Mouse (Mus musculus) right cerebral cortex, postnatal 14 days (tissue): ENCODE data around the gene Slc36a1.

Experiments used
- DNase-seq: peaks from one replicate; pipeline ENCODE4 v3.0.0; 2022

Slc36a1 gene

DNA sequence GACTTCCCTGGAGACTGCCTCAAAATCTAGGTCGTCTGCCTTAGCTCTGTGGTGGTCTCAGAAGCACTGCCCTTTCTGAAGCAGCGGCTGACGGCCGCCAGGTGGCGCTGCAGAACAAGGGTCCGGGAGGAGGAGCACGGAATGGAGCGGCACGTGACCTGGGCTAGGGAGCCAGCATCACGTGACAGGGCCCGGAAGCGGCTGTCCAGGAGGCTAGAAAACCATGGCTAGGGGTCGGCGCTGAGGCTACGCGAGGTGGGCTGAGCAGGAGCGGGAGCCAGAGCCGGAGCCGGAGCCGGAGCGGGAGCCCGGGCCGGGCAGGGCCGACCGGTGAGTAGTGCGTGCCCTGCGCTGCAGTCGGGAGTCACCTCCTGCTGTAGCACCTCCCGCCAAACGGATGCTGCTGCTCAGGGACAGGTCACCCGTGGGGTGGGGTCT, at the start of gene Slc36a1:
TSS of gene Slc36a1 (plus strand) at position 192 of the 438 bp plus-strand sequence.
- DNase-seq: peak; percentile 99

DNA sequence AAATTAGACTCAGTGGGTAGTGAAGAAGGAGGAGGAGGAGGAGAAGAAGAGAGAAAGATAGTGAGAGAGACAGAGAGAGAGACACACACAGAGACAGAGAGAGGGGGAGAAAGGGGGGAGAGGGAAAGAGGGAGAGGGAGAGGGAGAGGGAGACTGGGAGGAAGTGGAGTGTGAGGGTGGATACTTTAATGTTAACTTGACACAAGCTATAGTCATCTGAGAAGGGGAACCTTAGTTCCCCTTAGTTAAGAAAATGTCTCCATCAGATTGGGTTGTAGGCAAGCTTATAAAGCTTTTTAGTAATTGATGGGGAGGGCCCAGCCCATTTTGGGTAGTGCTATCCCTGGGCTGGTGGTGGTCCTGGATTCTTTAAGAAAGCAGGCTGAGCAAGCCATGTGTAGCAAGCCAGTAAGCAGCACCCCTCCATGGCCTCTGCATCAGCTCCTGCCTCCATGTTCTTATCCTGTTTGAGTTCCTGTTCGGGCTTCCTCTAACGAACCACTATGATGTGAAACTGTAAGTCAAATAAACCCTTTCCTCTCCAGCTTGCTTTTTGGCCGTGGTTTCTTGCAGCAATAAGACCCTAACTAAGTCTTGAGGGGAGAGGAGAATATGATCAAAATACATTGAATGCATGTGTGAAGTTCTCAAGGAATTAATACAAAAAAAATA, 49.6 kb upstream of the Slc36a1 start:
- no peak for DNase-seq

DNA sequence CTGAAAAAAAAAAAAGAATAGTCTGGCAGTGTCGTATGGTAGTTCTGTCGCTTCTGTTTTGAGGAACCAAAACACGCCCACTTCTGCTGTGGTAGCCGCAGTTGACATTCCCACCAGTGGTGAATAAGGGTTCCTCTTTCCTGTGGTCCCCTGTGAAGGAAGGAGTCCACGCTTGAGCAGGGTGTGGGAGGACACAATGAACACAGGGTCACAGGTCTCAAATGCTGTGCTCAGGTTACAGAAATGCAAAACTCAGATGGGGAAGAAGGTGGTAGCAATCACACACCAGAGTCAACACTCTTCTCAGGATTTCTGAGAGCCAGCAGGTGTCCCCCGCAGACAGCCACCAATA, 49.1 kb upstream of the Slc36a1 start:
- DNase-seq: no peak

DNA sequence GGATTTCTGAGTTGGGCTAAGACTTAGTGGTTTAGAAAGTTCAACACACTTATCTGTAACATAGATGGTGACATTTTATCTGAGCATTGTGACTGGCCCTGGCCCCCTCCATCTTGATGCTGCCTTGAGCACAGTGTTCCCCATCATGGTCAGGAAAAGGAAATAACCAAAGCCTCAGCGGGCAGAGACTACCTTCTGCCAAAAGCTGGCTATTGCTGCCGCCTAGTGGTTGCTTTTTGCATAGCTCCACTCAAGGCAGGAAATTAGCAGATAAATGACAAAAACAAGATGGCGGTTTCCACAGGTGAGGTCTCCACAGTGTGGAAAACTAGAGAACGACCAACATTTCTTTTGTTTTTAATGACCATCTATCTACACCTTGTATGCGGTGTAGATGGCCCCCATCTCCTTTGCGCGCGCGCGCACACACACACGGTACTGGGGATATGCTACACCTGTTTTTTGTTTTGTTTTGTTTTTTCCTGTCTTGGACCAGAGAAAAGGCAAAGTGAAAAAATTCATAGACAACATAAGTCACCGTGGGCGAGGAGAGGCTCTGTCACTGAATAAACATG, 45.3 kb upstream of the Slc36a1 start:
- peak; percentile 84 for DNase-seq

DNA sequence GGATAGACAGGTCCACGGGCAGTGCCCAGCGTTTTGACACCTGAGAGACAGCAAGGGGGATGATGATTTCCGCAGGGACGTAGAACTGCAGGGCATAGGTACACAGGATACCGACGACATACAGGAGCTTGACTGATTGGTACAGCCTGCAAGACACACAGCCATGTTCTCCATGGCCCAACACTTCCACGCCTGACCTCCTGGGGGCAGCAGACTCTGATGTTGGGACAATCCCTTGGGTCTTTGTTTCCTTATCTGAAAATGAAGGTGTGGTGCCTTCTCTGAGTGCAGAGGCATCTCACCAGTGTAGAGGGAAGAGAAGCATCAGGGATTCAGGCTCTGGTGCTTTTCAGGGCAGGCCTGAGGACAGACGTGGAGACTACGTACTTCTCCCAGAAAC, 41.5 kb upstream of the Slc36a1 start:
- DNase-seq: peak; percentile 55

DNA sequence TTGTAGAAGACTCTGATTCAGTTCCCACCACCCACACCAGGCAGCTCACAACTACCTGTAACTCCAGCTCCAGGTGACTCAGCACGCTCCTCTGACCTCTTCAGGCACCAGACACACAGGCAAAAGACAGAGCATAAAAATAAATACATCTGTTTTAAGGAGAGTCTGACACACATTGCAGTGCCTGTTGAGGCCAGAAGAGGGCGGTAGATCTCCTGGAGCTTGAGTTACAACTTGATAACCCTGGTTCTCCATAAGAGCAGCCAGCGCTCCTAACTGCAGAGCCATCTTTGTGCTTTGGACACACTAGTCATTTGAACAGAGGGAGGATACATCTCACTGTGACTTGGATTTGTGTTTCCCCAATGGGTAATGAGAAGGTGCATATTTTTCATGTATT, 39.4 kb upstream of the Slc36a1 start:
- DNase-seq: peak; percentile 22

DNA sequence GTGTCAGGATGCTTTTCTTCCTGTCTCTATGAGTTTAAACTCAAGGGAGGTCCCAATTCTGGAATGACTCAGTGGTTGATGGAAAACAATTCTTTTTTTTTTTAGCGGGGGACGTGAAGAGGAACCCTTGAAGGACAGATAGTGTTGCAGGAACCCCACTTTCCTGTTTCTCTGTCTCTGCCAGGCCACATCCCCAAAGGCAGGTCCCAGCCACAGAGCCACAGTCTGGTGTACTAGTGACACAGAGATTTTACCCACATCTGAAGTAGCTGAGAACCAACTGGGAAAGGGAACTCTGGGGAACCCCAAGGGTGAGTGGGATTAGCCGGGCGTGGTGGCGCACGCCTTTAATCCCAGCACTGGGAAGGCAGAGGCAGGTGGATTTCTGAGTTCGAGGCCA, 38.4 kb upstream of the Slc36a1 start:
- no peak for DNase-seq

DNA sequence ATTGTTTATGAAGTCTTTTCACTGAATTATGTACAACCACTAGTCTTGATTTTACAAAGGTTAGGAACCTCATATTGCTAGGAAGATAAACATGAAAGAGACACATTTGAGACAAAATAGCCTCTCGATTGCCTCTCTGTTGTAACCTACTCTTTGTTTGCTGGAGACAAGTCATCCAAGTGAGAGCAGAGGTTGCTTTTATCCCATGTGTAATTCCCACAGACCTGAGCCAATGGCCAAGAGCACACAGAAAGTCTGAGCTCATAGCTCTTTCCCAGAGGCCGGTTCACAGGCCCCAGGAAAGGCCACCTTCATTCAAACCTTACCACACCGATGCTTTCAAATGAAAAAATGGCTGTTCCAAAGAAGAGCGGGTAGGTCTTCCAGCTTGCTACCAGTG, 35.6 kb upstream of the Slc36a1 start:
- DNase-seq: no peak

DNA sequence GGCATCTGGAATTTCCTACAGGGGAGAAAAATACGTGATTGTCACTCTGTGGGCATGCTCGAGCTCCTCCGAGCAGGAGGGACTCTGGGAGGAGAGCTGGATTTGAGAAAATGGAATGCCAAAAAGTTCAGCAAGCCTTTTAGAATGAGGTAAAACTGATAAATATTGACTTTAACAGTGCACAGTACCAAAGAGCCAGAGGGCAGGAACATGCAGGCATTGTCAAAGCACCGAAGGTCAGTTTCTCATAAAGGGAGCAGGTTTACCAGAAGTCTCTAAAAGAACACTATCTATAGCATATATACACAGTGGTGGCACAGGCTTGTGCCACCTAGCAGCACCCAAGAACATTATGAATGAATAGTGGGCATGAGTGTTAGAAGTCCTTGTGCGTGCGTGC, 35.2 kb upstream of the Slc36a1 start:
- no peak for DNase-seq

DNA sequence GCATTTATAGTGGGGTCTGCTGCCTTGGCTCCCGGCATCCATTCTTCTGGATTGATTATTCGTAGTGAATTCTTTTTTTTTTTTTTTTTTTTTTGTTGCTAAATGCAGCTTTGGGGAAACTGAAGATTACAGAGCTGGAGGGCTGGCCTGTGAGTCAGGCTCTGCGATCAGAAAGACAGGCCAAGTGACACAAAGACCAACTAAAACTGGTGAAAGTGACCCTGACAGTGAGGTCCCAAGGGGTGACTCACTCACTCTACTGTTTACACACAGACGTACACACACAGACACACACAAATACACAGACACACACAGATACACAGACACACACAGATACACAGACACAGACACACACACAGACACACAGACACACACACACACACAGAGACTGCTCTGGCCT, 33.6 kb upstream of the Slc36a1 start:
- DNase-seq: no peak

DNA sequence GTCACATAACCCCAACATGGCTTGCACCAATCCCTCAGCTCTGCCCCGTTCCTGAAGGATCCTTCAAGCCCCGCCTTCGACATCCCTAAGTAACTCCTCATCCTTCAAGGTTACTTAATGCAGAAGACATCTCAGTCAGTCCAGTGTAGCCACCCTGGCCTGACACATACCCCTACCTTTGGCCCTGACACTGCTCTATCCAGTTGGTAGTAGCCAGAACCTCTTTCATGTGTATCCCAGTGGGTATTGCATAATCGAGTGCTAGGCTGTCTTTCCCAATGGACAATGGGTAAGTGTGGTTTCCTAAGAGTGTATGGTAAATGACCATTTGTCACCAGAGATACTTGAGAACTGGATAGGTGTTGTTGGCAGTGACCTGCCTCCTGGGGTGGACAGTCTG, 25.3 kb upstream of the Slc36a1 start:
- no peak for DNase-seq

DNA sequence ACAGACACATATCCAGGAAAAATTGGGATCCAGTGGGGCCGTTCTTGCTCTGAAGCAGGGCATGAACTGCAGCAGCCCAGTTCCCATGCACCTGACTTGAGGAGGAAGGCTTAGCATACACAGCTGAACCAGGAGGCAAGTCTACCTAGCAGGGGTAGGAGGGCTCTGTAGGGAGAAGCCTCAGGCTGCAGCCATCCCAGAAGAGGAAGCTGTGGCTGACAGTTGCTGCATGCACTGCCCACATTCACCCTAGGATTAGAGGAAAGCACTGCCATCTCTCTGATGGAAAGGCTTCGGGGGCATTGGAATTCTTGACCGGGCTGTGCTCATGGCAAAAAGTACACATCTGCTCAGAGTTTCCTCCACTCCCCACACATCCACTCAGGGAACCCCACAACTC, 24.3 kb upstream of the Slc36a1 start:
- DNase-seq: no peak

DNA sequence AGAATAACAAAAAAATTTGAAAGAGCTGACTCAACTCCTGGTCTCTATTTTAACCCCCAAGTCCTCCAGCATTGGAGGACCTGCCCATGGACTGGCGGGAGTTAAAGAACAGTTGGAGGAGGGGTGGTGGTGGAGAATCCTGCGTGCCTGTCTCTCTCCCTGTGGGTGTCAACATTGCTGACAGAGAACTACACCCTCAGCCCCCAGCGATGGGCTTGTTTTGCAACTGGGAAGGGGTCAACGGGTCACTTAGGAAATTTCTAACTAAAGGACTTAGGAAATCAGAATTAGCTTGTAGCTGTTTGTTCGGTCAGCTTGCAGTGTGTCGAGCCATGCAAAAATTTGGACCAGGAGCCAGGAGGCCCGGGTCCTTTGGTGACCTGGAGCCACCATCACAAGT, 21.0 kb upstream of the Slc36a1 start:
- no peak for DNase-seq

DNA sequence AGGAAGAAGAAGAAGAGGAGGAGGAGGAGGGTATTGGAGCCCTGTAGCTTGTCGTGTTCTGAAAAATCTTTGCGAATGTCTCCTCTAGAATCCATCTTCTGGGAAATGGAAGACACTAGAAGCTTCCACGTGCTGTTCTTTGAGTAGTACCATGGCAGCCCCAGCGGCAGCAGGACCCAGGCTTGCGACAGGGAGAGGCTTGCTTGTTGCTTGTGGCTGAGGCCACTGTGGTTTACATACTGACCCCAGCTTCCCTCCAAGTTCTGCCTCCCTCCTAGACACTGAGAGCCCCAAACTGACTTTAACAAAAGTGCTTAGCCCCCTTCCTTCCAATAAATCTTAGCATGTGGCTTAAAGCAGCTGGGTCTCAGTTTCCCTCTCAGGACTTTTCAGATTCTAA, 19.9 kb upstream of the Slc36a1 start:
- no peak for DNase-seq

DNA sequence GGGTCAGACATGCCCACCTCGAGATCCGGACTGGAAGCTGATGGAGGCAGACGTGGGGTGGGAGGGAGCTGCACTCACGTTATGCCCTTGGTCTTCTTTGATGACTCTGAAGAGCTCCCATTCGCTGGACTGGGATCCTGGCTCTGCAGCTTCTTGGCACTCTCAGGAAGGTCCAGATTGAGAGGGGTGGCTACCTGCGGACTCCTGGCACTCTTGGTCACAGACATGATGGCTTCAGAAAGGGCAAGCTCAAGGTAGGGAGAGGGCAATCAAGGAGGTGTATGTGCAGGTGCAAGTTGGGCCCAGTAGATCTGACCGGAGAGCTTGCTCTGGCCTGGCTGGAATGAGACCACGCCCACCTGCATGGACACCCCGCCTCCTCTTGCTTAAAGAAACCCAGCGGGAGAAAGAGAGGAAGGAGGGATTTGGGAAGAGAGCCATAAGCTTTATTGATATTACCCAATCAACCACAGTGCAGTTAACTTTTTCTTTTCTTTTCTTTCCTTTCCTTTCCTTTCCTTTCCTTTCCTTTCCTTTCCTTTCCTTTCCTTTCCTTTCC, 19.3 kb upstream of the Slc36a1 start, which contains the start of gene Slc36a2:
TSS of gene Slc36a2 (minus strand) at position 345 of the 559 bp plus-strand sequence.
- no peak for DNase-seq

DNA sequence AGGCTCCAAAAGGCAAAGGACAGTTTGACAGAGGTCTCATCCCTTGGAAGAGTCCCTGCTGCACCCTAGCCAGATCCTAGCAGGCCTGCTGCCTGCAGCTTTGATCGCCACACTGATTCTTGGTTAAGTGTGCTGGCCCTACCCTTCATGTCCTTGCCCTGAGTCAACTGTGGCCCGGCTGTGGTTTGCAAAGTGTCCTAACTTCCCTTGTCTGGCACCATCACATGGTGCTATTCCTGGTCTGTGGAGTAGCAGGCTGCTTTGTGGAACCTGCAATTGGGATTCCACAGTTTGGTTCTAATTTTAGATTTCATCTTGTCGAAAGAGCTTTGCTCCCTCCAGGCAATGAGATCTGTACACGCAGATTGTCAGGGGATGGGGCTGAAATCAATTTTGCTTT, 16.9 kb upstream of the Slc36a1 start:
- DNase-seq: no peak

DNA sequence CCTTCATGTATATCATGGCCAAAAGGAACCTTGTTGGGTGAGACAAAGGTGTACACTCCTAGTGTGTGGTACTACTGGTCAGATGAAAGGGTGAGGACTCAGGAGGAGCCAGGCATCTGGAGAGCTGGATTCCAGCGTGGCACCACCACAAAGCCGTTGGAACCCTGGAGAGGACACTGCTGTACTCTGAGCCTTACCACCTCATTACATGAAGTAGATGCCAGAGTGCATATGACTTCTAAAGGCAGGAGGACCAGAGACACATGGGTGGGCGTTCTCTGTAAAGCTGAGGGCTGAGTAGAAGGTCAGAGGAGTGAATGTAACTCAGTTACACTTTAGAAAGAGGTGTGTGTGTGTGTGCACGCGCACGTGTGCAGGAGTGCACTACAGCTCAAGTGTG, 16.4 kb upstream of the Slc36a1 start:
- no peak for DNase-seq

DNA sequence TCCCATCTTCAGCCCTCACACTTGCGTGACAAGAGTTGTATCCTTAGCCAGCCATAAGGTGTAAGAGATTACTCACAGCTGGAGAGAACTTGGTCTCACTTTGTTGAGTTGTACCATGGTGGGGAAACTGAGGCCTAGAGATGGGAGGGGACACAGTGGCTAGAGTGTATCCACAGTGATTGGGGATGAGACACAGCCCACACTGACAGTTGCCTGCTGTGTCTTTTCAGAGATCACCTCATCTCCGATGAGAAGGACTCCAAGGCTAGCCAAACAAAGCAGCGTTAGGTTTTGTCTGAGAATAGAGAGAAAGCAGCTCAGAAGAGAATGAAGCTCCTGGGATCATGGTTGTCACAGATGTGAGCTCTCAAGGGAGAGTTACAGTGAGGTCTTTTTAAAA, 13.9 kb upstream of the Slc36a1 start:
- DNase-seq: no peak

DNA sequence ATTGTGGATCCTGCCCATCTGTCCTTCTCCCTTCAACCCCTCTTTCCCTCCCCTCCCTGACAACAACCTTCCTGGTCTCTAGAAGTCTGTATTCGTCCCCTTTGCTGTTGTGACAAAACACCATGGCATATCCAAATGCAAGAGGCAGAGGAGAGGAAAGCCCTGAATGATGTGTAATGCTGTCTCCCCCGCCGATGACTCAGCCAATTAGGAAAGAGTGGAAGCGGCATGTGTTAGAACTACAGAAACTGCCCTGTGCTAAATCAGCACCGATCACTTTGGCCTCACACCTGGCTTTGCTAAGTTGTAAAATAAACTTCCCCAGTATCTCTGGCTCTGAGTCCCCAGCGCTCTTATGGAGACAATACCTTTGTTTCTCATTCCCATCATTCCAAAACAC, 7.1 kb upstream of the Slc36a1 start:
- no peak for DNase-seq

DNA sequence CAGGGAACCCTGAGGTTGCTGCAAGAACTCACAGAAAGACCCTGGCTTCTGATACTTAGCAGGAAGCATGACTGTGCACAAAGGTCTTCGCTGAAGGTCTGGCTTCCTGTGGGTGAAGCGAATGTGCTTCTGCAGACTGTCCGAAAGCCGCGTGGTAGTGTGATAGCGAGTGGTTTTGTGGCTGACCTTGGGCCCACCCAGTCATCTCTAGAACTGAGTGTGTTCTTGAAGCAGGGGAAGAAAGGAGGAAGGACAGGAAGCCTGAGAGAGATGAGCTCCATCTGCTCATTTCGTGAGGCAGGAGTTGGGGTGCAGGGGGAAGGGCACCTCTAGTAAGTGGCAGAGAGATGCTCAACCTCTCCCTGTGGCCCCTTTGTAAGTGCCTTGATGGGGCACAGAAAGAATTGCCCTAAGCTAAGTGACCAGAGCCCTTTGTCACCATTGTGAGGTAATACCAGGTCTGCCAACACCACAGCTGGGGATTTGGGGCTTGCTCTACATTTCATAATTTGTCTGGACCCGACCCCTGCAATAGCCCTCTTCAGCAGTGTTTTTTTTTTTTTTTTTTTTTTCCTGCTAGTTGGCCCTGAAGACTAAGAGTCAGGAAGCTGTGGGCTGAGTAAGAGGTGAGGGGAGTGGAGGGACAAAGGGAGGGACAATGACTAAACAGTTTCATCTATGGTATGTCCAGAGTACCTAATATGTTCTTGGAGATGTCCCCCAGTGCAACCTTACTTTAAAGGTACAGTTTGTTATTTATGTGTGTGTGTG, 6.2 kb upstream of the Slc36a1 start:
- DNase-seq: no peak

DNA sequence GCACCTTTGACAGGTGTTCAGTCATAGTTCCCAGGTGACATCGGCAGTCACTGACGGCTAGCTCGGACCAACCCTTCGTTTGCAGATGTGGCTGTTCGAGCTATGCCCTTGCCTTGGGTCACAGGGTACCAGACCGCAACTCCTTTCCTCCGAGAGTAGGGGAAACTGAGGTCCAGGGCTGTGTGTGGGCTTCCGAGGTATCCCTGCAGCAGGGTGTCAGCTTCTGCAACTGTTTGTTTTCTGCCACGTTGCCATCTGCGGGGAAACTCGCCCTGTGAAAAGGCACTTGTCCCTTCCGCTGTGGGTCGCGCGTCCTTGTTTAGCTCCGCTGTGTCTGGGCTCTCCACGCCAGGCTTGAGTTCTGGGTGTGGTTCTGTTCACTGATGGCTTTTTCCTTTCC, 452 bp downstream of the Slc36a1 start:
- peak; percentile 31 for DNase-seq

DNA sequence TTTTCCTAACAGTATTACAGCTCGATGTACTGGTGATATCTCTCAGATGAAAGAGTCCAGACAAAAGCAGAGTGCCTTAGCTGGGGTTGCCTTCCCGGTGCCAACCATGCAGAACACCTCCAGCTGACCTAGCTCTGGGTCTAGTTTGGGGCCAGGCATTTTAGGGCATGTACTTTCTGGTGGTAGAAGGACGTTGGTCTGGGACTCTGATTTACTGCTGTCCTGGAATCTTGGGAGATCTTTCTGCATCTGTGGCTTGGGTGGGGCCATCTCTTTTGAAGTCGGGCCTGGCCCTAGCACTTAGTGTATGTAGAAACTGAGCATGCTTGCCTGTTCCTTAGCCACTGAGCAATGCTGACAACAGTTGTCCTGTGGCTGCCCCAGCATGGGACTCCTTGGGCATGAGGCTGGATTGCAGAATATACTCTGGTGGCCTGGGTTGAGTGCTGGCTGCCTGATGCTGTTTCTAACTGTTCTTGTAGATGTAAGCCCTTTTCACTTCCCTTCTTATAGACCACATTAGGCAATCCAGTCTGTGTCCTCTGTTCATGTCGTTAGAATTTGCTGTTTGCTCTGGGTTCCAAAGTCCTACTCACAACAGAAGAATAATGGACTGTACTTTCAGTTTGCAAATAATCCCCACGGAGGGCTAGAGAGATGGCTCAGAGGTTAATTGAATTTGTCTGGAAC, 4.0 kb downstream of the Slc36a1 start:
- DNase-seq: no peak

DNA sequence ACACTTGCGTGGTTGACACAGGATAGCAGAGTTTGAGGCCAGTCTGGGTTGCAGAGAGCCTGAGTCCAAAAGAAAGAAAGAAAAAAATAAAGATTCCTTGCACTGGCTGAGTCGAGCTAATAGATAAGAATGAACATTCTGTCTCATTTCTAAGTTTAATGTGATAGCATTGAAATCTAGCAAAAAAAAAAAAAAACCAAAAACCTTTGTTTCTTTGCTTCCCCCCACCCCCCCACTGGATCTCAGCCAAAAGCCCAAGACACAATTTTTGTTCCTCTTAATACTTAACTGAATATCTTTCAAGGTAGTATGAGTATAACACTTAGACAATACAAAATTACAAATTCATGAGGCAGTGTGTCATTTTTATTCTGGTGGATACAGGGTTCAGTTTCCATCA, 4.9 kb downstream of the Slc36a1 start:
- DNase-seq: no peak
